Mouse (Mus musculus): ENCODE results near the gene Itfg2. TPM values are rescaled to one million over a fixed set of nuclear protein-coding genes. Genes with fewer than 3 reads are reported as not detected.

The Itfg2 gene
- polyA plus RNA-seq, 1 experiment from 2014 or later: 21.8 TPM

GRCm38 (mm10) chr6:128455835-128456605 lies 31.3 kb upstream of the Itfg2 start:
- Histone ChIP-seq H3K27me3 (no peaks in the 10 kb centered on the region), H3K4me1 (replicated peaks) (no peaks in the 10 kb centered on the region), H3K36me3 (no peaks in the 10 kb centered on the region), H3K9me3 (replicated peaks) (no peaks in the 10 kb centered on the region), H3K9ac (no peak overlapping the region), H3K27ac (no peak overlapping the region), H3K4me3 (no peak overlapping the region), H3K4me2 (no peak overlapping the region)
- no peak for ATAC-seq (replicated peaks; ENCODE audit: insufficient number of reproducible peaks, insufficient read depth, low FRiP score, low read depth)
- 67% methylated on average over 12 of the region's 12 CpGs for WGBS

GRCm38 (mm10) chr6:128447063-128447462 lies 22.3 kb upstream of the Itfg2 start:
- 95% methylated on average over 5 of the region's 5 CpGs for WGBS

GRCm38 (mm10) chr6:128445761-128446535 lies 21.2 kb upstream of the Itfg2 start:
- H3K27me3 ChIP-seq: no peaks in the 10 kb centered on the region
- 12% methylated on average over 14 of the region's 14 CpGs for WGBS
- ATAC-seq (replicated peaks; ENCODE audit: insufficient number of reproducible peaks, insufficient read depth, low FRiP score, low read depth): peak; percentile 36
- H3K4me3 ChIP-seq: peak overlapping the region; percentile 21
- no peaks in the 10 kb centered on the region for H3K36me3 ChIP-seq
- H3K4me1 ChIP-seq (replicated peaks): 0 out of 2 replicates have a peak, but pooled peaks cover 5% of the 10 kb centered on the region
- peak overlapping the region; percentile 53 for H3K4me2 ChIP-seq
- H3K27ac ChIP-seq: no peak overlapping the region
- H3K9ac ChIP-seq: no peak overlapping the region
- H3K9me3 ChIP-seq (replicated peaks): no peaks in the 10 kb centered on the region

More at GRCm38 (mm10) chr6:128447063-128447462, 22.3 kb upstream of the Itfg2 start:
- no peak for ATAC-seq (replicated peaks; ENCODE audit: insufficient number of reproducible peaks, insufficient read depth, low FRiP score, low read depth)
- H3K9ac ChIP-seq: no peak overlapping the region
- H3K4me2 ChIP-seq: no peak overlapping the region
- H3K4me3 ChIP-seq: no peak overlapping the region
- no peaks in the 10 kb centered on the region for H3K36me3 ChIP-seq
- no peaks in the 10 kb centered on the region for H3K27me3 ChIP-seq
- 0 out of 2 replicates have a peak, but pooled peaks cover 5% of the 10 kb centered on the region for H3K4me1 ChIP-seq (replicated peaks)
- H3K27ac ChIP-seq: no peak overlapping the region
- no peaks in the 10 kb centered on the region for H3K9me3 ChIP-seq (replicated peaks)

GRCm38 (mm10) chr6:128440238-128440637 lies 15.5 kb upstream of the Itfg2 start:
- no peak overlapping the region for H3K4me3 ChIP-seq
- H3K4me2 ChIP-seq: no peak overlapping the region
- no peak for ATAC-seq (replicated peaks; ENCODE audit: insufficient number of reproducible peaks, insufficient read depth, low FRiP score, low read depth)
- peaks cover 29% of the 10 kb centered on the region for H3K4me1 ChIP-seq (replicated peaks)
- H3K9ac ChIP-seq: no peak overlapping the region
- WGBS: 90% methylated on average over 2 of the region's 2 CpGs
- peaks cover 2% of the 10 kb centered on the region; the same call in 1 of the 2 replicates for H3K36me3 ChIP-seq
- H3K27ac ChIP-seq: no peak overlapping the region
- no peaks in the 10 kb centered on the region for H3K27me3 ChIP-seq
- H3K9me3 ChIP-seq (replicated peaks): no peaks in the 10 kb centered on the region

- peak overlapping the region; percentile 67 for H3K27ac ChIP-seq
Observed at GRCm38 (mm10) chr6:128438871-128439341, 14.2 kb upstream of the Itfg2 start.

GRCm38 (mm10) chr6:128438317-128438870 lies 13.7 kb upstream of the Itfg2 start, which contains the start of gene Fkbp4:
Fkbp4 (minus strand) TSS chr6:128438677.
- Histone ChIP-seq H3K4me2 (peak within 1 kb of the TSS; percentile 85), H3K27ac (peak within 1 kb of the TSS; percentile 95), H3K27me3 (no peaks in the 10 kb centered on the region), H3K9ac (peak within 1 kb of the TSS; percentile 96), H3K4me3 (peak within 1 kb of the TSS; percentile 91), H3K36me3 (peaks cover 20% of the 10 kb centered on the region), H3K4me1 (replicated peaks) (peaks cover 41% of the 10 kb centered on the region), H3K9me3 (replicated peaks) (no peaks in the 10 kb centered on the region)
- peak; percentile 93 for ATAC-seq (replicated peaks; ENCODE audit: insufficient number of reproducible peaks, insufficient read depth, low FRiP score, low read depth)
- under 1% methylated on average over 58 of the region's 67 CpGs for WGBS

More at GRCm38 (mm10) chr6:128438871-128439341, 14.2 kb upstream of the Itfg2 start:
- ATAC-seq (replicated peaks; ENCODE audit: insufficient number of reproducible peaks, insufficient read depth, low FRiP score, low read depth): peak; percentile 3; the same call in 1 of the 2 replicates
- Histone ChIP-seq H3K4me3 (peak overlapping the region; percentile 91), H3K4me1 (replicated peaks) (peaks cover 39% of the 10 kb centered on the region), H3K9ac (peak overlapping the region; percentile 65), H3K27me3 (no peaks in the 10 kb centered on the region), H3K4me2 (peak overlapping the region; percentile 85), H3K9me3 (replicated peaks) (no peaks in the 10 kb centered on the region), H3K36me3 (peaks cover 15% of the 10 kb centered on the region)
- 19% methylated on average over 18 of the region's 18 CpGs for WGBS

GRCm38 (mm10) chr6:128437731-128438316 lies 13.1 kb upstream of the Itfg2 start:
- Histone ChIP-seq H3K9me3 (replicated peaks) (no peaks in the 10 kb centered on the region), H3K27ac (peak overlapping the region; percentile 95), H3K4me2 (peak overlapping the region; percentile 85), H3K4me1 (replicated peaks) (peaks cover 46% of the 10 kb centered on the region), H3K27me3 (no peaks in the 10 kb centered on the region), H3K9ac (peak overlapping the region; percentile 96), H3K36me3 (peaks cover 26% of the 10 kb centered on the region), H3K4me3 (peak overlapping the region; percentile 91)
- WGBS: under 1% methylated on average over 50 of the region's 52 CpGs
- peak; percentile 76 for ATAC-seq (replicated peaks; ENCODE audit: insufficient number of reproducible peaks, insufficient read depth, low FRiP score, low read depth)

GRCm38 (mm10) chr6:128437288-128437687 lies 12.6 kb upstream of the Itfg2 start:
- Histone ChIP-seq H3K36me3 (peaks cover 32% of the 10 kb centered on the region), H3K9me3 (replicated peaks) (no peaks in the 10 kb centered on the region), H3K4me2 (peak overlapping the region; percentile 85), H3K4me1 (replicated peaks) (peaks cover 52% of the 10 kb centered on the region), H3K27me3 (no peaks in the 10 kb centered on the region), H3K4me3 (peak overlapping the region; percentile 91), H3K9ac (peak overlapping the region; percentile 96), H3K27ac (peak overlapping the region; percentile 95)
- no peak for ATAC-seq (replicated peaks; ENCODE audit: insufficient number of reproducible peaks, insufficient read depth, low FRiP score, low read depth)
- 3% methylated on average over 10 of the region's 10 CpGs for WGBS

GRCm38 (mm10) chr6:128436356-128437005 lies 11.8 kb upstream of the Itfg2 start:
- Histone ChIP-seq H3K4me3 (peak overlapping the region; percentile 91), H3K9me3 (replicated peaks) (no peaks in the 10 kb centered on the region), H3K36me3 (peaks cover 40% of the 10 kb centered on the region), H3K9ac (no peak overlapping the region), H3K4me1 (replicated peaks) (peaks cover 54% of the 10 kb centered on the region), H3K27ac (no peak overlapping the region), H3K27me3 (no peaks in the 10 kb centered on the region), H3K4me2 (peak overlapping the region; percentile 85)
- WGBS: 81% methylated on average over 8 of the region's 8 CpGs
- ATAC-seq (replicated peaks; ENCODE audit: insufficient number of reproducible peaks, insufficient read depth, low FRiP score, low read depth): no peak

- WGBS: 15% methylated on average over 5 of the region's 5 CpGs
- no peak overlapping the region for H3K4me3 ChIP-seq
- H3K9ac ChIP-seq: no peak overlapping the region
- H3K4me1 ChIP-seq (replicated peaks): peaks cover 54% of the 10 kb centered on the region
- 0 out of 2 replicates have a peak overlapping the region, but pooled peaks have one; percentile 9 for H3K4me2 ChIP-seq
- H3K27ac ChIP-seq: peak overlapping the region; percentile 79
- ATAC-seq (replicated peaks; ENCODE audit: insufficient number of reproducible peaks, insufficient read depth, low FRiP score, low read depth): no peak; the same call in 1 of the 2 replicates
- no peaks in the 10 kb centered on the region for H3K9me3 ChIP-seq (replicated peaks)
- H3K36me3 ChIP-seq: peaks cover 48% of the 10 kb centered on the region
- no peaks in the 10 kb centered on the region for H3K27me3 ChIP-seq
Observed at GRCm38 (mm10) chr6:128435474-128435873, 10.7 kb upstream of the Itfg2 start.
